Mouse (Mus musculus) R1 (cell line): ENCODE measurements around the gene Tex13a.

ENCODE experiments used
- DNase-seq: peaks from one replicate; pipeline ENCODE4 v3.0.0-alpha.2; 2018; ENCODE audit warnings: low read depth, low spot score

Tex13a gene

DNA sequence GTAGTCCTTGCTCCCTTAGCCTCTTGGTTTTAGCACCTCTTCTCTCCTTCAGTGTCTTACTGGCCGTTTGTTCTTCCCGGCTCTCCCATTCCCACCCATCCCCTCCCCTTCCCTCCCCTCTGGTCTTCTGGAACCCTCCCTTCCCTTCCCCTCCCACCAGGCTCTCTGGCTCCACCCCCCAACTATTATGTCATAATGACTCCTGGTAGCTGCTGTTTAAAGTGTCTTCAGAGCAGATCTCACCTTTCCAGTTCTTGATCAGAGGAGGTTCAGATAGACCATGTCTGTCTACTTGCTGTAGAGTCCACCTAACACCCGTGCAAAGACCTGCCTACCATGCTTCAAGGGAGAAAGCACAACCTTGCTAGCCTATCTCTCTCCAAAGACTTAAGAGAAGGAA lies at the start of gene Tex13a:
Tex13a (minus strand) TSS at position 101 of the 400 bp plus-strand sequence.
- no peak for DNase-seq

DNA sequence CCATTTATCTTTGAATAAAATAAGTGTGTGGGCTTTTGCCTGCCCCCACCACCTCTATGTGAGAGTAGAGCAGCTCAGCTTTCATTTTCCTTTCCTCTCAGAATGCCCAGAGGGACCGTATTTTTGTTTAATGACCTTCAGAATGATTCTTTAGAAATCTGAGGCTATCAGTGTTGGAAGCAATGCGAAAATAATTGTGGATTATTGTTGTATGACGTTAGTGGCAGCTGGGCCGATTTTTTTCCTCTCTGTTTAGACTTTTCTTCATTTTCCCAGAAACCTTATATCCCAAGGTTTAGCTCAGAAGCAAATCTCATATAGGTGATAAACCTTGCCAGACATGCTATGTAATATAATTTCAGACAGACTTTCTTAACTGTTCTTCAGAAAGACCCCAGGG lies 25.2 kb upstream of the Tex13a start:
- no peak for DNase-seq

DNA sequence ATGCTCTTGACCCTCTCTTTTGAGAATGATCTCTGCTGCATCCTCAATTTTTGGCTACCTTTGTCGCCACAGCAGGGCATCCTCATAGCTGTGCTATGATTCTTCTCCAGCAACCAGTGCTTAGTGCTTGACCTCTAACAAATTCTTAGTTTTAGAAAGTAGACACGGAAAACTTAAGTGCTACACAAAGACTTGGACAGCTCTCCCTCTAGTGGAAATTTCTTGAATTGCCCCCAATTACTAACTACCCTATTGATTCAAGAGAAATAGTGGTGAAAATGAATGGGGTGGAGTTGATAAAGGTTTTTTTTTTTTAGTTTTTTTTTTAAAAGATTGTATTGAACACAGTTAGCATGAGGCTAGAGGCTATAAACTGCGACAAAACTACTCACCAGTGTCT lies 39.2 kb downstream of the Tex13a start:
- DNase-seq: peak; percentile 12
